Mouse (Mus musculus) lung, postnatal 0 days (tissue): ENCODE measurements at regions not wholly inside any gene's neighbourhood (a gene's known extent, or its start where the extent isn't known, plus 50 kb on each side); places are given as distances from the start of the nearest gene placed in this dataset.

Experiments used
- CTCF ChIP-seq: IDR thresholded peaks from 2 replicates; pipeline ENCODE4 v1.5.1; 2016; ENCODE audit warnings: antibody characterized with exemption, mild to moderate bottlenecking
- EP300 ChIP-seq: IDR thresholded peaks from 2 replicates; pipeline ENCODE4 v1.6.1; 2016; ENCODE audit warnings: antibody characterized with exemption, mild to moderate bottlenecking, control low read depth

GRCm38 (mm10) chr4:80517476-80518285 lies 316.2 kb upstream of the Tyrp1 start:
- no peak for TF ChIP-seq EP300
- TF ChIP-seq CTCF: peak; percentile 56
